Mouse (Mus musculus) E14TG2a.4 (cell line): ENCODE measurements around the gene Stxbp5.

Experiments
- CTCF ChIP-seq: conservative IDR thresholded peaks from 2 replicates; pipeline ENCODE4 v1.5.1; 2014; ENCODE audit warnings: low read length
- NANOG ChIP-seq: IDR thresholded peaks from 2 replicates; pipeline ENCODE4 v1.6.1; 2014; ENCODE audit warnings: borderline replicate concordance, low read length, mixed read lengths

DNA sequence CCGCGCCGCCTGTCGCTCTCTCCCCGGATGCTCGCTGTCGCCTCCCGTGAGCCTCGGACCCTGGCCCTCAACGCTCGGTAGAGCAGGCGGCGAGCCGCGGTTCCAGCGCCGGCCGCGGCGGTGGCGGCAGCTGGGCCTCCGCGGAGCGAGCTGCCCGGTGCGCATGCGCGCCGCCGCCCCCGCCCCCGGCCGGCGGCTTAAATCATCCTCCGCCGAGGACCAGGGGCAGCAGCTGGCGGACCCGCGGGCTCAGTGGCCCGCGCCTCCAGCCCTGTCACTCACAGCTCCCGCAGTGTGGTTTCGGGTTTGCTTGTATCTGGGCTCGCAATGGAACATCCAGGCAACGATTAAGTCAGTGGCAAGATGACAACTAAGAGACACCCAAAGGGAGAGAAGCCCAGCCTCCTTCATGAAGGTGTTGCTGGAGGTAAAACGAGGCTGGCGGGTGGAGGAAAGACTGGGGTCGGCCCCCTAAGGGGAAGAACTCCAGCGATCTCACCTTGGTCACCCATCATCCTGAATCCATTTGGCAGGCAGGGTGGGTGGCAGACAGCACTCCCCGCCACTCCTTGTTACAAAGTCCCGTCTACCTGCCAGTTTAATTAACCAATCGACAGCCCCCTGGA is at the start of gene Stxbp5:
- TF ChIP-seq CTCF (no peak), NANOG (no peak)
